Mouse (Mus musculus): ENCODE data around the gene Disc1.

Disc1 gene

GRCm38 (mm10) chr8:125067596-125067960, 13.6 kb downstream of the Disc1 start:
- peak; percentile 72 to 74 for DNase-seq

DNA sequence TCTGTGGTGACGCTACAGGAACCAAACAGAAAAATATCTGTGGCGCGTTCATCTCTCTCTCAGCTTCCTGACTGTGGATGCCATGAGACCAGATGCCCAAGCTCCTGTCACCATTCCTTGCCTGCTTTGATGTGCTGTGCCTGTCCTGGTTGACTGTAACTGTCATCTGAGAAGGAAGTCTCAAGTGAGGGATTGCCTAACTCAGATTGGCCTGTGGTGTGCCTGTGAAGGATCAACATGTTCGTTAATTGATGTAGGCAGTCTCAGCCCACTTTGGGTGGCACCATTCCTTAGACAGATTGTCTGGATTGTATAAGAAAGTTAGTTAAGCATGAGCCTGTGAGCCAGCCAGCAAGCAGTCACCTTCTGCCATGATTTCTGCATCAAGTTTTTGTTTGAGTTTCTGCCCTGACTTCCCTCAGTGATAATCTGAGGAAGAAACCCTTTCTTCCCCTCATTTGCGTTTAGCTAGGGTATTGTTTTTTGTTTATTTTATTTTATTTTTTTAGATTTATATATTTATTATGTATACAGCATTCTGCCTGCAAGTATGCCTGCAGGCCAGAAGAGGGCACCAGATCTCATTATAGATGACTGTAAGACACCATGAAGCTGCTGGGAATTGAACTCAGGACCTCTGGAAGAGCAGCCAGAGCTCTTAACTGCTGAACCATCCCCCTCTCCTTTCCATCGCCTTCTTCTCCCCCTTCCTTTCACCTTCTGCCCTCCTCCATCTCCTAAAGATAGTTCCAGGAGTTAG, 14.3 kb downstream of the Disc1 start:
- no peak for DNase-seq

GRCm38 (mm10) chr8:125069304-125069703, 15.3 kb downstream of the Disc1 start:
- no peak for DNase-seq

DNA sequence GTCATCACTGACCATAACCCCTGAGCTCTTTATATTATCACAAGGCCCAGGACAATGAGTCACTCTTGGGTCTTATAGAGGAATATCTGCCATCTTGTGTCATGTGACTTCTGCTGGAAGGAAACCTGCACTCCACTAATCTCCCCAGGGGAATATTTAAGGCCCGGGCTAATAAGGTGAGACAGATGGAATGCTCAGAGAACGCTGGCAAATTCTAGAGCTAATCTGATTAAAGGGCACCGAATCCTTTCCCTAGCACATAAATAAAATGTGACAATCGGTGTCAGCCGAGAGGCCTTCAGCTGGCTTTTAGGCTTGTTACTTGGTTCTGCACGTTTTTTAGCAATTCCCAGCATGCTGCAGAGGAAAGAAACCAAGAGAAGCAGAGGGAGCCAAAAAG, 15.7 kb downstream of the Disc1 start:
- DNase-seq, result no peak

DNA sequence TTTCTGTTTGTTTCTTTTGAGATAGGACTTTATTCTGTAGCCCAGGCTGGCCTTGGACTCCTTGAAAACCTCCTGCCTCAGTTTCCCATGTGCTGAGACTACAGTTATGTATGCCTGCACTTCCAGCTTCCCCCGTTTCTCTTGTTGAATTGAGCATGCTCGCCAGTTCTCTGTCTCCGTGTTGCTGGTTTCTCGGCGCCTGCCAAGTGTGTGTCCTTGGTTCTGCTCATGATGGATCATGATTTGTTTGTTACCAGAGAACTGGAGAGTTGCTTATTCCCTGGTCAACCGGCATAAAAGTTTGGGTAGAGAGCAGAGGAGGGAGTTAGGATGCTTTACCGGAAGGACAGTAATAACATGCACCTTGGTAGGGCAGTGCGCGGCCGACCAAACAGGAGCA, 20.1 kb downstream of the Disc1 start:
- DNase-seq, result no peak

- DNase-seq, result no peak
Measured at GRCm38 (mm10) chr8:125074581-125074980, 20.6 kb downstream of the Disc1 start.

DNA sequence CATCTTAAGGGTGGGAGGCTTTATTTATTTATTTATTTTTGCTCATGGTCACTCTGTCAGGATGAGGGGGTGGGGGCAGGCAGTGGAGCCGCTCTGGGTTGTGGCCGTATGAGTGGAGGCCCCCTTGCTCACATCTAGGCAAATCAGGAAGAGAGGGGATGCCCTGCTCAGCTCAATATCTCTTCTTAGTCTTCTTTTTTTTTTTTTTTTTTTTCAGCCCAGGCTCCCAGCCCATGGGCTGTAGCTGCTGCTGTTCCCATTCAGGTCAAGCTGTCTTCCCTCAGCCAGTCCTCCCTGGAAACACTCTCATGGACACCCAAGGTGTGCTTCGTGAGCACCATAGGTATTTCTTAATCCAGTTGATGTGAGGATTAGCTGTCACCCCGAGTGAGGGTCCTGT, 21.4 kb downstream of the Disc1 start:
- no peak for DNase-seq

GRCm38 (mm10) chr8:125077326-125077725, 23.3 kb downstream of the Disc1 start:
- DNase-seq, result no peak

GRCm38 (mm10) chr8:125078771-125079384, 24.9 kb downstream of the Disc1 start:
- peak; percentile 19 to 26 for DNase-seq

- DNase-seq, result no peak
Measured at GRCm38 (mm10) chr8:125080388-125081344, 26.7 kb downstream of the Disc1 start.

DNA sequence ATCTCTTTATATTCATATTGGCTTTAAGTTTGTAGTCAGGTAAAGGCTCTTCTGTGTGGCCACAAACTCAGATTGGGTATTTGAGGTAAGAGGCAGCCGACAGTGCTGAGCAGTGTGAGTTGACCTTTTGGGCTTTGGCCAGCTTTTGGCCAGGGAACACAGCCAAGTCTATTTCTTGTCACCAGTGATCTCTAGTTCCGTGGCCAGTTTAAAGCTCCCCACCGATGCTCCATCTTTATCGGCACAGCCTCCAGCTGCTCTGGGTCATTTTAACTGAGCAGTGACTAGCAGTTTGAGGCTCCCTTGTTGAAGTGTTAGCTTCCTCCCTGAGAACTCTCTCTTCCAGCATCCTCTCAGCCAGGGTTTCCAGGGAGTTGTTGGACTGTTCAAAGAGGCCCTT, 29.8 kb downstream of the Disc1 start:
- peak; percentile 77 to 83 for DNase-seq

- no peak for DNase-seq
Measured at GRCm38 (mm10) chr8:125084523-125084922, 30.5 kb downstream of the Disc1 start.

DNA sequence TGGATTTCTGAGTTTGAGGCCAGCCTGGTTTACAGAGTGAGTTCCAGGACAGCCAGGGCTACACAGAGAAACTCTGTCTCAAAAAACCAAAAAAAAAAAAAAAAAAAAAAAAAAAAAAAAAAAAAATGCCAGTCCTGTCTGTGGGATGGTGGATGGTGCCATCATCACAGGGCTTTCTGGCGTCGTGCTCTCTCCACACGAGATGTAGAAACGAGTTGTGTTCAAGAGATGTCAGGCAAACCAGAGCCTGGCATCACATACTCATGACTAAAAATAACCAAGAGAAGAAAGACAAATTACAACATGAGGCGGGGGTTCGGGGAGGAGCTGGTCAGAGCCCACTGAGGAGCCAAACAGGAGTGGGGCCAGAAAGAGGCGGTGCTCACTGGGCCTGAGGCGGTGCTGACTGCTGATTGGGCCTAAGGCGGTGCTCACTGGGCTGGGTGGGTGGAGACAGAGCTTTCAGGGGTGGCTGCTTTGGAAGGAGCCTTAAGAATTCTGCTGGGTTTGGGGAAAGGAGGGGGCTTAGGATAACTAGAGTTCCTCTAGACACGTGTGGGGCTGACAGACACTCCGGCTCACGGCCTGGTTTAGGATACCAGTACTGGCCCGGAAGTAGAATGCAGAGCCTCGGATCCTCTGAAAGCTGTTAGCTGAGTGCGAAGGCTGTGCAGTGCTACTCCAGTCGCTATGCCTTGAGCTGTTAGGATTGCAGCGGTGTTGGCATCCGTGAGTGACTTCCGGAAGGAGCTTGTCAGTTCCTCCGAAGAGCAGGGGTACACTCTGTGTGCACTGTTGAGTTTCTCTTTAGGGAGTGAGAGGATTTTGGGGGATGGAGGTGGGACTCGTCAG, 37.1 kb downstream of the Disc1 start:
- peak; percentile 78 to 82 for DNase-seq

- DNase-seq, result no peak
Measured at GRCm38 (mm10) chr8:125097140-125097539, 43.1 kb downstream of the Disc1 start.

DNA sequence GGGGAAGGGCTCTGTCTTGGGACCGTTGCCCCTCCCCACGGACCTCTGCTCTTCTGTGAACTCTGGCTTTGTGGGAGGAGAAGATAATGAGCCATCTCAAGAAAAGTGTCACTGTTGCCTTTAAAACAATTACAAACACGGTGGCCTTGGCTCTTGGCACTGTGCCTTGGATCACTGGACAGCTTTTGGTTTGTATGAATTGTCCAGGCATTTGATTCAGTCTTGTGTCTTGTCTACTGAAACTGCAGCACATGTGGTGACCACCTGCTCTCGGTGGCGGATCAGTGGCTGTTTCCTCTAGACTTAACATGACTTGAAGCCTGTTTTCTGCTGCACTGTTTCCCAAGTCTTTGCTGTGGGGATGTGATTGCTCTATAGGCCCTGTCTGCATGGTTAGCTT, 44.1 kb downstream of the Disc1 start:
- DNase-seq, result no peak

DNA sequence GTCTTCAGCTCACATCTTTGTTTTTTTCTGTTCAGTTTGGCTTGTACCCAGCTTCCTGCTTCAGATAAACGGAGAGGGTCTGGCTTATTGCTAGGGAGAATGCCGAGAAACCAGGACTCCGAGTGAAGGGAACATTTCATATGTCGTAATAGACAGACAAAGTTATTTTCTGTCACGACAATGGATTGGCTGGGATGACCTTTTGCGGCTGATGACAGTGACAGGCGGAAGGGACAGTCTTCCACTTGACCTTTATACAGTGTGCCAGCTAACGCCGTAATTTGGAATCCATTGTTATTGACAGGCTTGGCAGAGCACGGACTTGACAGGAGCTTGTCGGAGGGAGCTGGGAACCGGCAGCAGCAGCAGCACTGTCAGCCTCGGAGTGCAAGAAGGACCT, 48.3 kb downstream of the Disc1 start:
- DNase-seq, result no peak

- peak in 1 of 2 experiments; percentile 60 for DNase-seq
Measured at GRCm38 (mm10) chr8:125113171-125113570, 59.2 kb downstream of the Disc1 start.

GRCm38 (mm10) chr8:125113831-125114230, 59.8 kb downstream of the Disc1 start:
- DNase-seq, result peak; percentile 35 to 54

DNA sequence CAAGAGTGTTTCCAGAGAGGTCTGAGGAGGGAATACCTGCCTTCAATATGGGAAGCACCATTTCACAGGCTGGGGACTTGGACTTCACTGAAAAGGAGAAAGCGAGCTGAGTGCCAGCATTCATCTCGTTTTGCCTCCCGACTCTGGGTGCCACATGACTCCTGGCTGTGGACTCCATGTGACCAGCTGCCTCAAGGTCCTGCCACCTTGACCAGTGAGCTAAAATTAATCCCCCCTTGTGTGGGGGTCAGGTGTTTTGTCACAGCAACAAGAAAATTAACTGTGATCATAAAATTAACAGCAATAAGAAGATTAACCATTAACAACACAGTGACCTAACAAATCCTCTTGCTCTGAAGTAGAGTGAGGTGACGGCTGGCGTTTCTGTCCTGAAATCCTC, 61.3 kb downstream of the Disc1 start:
- peak; percentile 49 for DNase-seq

DNA sequence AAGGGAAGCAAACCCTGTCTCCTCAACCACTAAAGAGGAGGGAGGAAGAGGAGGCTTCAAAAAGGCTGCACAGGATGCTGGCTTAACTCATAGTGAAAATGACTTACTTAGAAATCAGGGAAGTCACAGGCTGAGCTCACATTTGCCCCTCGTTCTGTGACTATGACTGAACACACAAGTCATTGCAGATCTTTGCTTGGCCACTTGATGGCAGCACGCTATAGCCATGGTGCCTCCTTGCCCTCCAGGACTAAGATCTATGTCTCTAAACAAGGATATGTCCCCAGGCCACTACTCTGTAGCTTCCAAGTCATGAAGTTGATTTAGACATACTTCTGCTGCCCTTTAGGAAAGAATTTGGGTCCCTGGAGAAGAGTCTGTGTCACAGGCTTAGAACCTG, 62.6 kb downstream of the Disc1 start:
- peak; percentile 42 to 82 for DNase-seq

- DNase-seq, result peak; percentile 27 to 43
Measured at GRCm38 (mm10) chr8:125126482-125126881, 72.5 kb downstream of the Disc1 start.

DNA sequence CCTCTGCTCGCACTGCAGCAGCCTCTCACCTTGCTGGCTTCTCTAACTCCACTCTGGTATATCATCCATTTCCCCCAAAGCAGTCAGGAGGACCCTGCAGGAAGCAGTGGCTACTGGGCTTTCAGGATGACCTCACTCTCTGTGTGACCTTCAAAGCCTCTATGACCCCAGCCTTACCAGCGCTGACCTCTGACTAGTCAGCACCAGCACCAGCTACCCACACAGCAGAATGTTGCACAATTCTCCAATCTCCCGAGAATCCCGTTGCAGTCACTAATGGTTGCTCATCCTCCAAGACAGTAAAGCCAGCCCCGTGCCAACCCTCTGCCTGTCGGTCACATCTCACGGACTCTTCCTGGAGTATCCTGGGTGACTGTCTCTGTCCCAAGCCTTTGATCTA, 73.6 kb downstream of the Disc1 start:
- no peak for DNase-seq

All from kidney, postnatal 36 days (tissue).